Mouse (Mus musculus) layer of hippocampus, postnatal 36 days (tissue): ENCODE data around the gene Mcfd2. TPM values are rescaled to one million over a fixed set of nuclear protein-coding genes. Genes with fewer than 3 reads are reported as not detected.

ENCODE experiments used
- DNase-seq, 2 experiments: peaks; one replicate each; pipeline ENCODE4 v3.0.0; 2022
- total RNA-seq, 2 experiments: library from RNA; stranded (reverse); gene quantifications; 2 replicates each; pipeline ENCODE4 v1.2.3; 2021

Mcfd2 gene
- total RNA-seq, 2 experiments from 2014 or later, result 60.7 to 62.7 TPM

GRCm38 (mm10) chr17:87287197-87287777 is 21.6 kb upstream of the Mcfd2 start:
- DNase-seq, result no peak

GRCm38 (mm10) chr17:87286481-87287143 is 20.9 kb upstream of the Mcfd2 start:
- no peak for DNase-seq

GRCm38 (mm10) chr17:87285731-87286465 is 20.2 kb upstream of the Mcfd2 start:
- DNase-seq, result no peak

GRCm38 (mm10) chr17:87284482-87285040 is 18.8 kb upstream of the Mcfd2 start:
- DNase-seq, result no peak

GRCm38 (mm10) chr17:87283755-87284481 is 18.2 kb upstream of the Mcfd2 start:
- DNase-seq, result no peak

GRCm38 (mm10) chr17:87283055-87283754 is 17.5 kb upstream of the Mcfd2 start:
- no peak for DNase-seq

- DNase-seq, result peak; percentile 93 to 94
Observed at GRCm38 (mm10) chr17:87282706-87283053, 16.9 kb upstream of the Mcfd2 start, which contains the start of gene Ttc7. Ttc7 (plus strand) TSS chr17:87282886.

GRCm38 (mm10) chr17:87282007-87282705 is 16.4 kb upstream of the Mcfd2 start:
- DNase-seq, result peak; percentile 70 to 73

- DNase-seq, result no peak
Observed at GRCm38 (mm10) chr17:87275363-87276341, 9.9 kb upstream of the Mcfd2 start.

- no peak for DNase-seq
Observed at GRCm38 (mm10) chr17:87269454-87269853, 3.7 kb upstream of the Mcfd2 start.

- DNase-seq, result no peak
Observed at GRCm38 (mm10) chr17:87264927-87265791, 576 bp downstream of the Mcfd2 start.

- DNase-seq, result no peak
Observed at GRCm38 (mm10) chr17:87264054-87264830, 1.5 kb downstream of the Mcfd2 start.

GRCm38 (mm10) chr17:87263401-87263800 is 2.3 kb downstream of the Mcfd2 start:
- DNase-seq, result no peak

- DNase-seq, result no peak
Observed at GRCm38 (mm10) chr17:87255672-87256071, 10.1 kb downstream of the Mcfd2 start.

- no peak for DNase-seq
Observed at GRCm38 (mm10) chr17:87254384-87254783, 11.4 kb downstream of the Mcfd2 start.

GRCm38 (mm10) chr17:87246103-87246502 is 19.6 kb downstream of the Mcfd2 start:
- DNase-seq, result no peak

- no peak for DNase-seq
Observed at GRCm38 (mm10) chr17:87237826-87238225, 27.9 kb downstream of the Mcfd2 start.
